Mouse (Mus musculus) layer of hippocampus, postnatal 36 days (tissue): ENCODE data around the gene Trim43a. TPM values are rescaled to one million over a fixed set of nuclear protein-coding genes. Genes with fewer than 3 reads are reported as not detected.
"Not testable (repeated sequence)": the region's sequence is repeated elsewhere in the genome, so short reads cannot be mapped to it uniquely, and the experiment has no call there.

ENCODE experiments used
- DNase-seq, 2 experiments: peaks; one replicate each; pipeline ENCODE4 v3.0.0; 2022
- total RNA-seq, 2 experiments: library from RNA; stranded (reverse); gene quantifications; 2 replicates each; pipeline ENCODE4 v1.2.3; 2021

The Trim43a gene
- 1 to 10 TPM; 1.4 to 1.5 TPM for total RNA-seq

DNA sequence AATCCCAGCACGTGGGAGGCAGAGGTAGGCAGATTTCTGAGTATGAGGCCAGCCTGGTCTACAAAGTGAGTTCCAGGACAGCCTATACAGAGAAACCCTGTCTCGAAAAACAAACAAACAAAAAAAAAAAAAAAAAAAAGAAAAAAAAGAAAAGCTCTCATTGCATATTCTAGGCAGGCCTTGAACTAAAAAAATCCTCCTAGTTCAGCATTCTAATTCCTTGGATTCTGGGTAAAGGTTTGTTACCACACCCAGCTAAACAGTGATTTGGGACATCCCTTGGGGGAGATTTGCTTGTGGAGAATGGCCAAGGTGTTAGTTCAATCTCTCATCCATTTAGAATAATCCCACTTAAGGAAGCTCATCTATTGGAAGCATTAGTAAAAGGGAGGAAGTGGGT is at the start of gene Trim43a:
Gene Trim43a, plus strand, starts transcription at position 301 of the 400 bp plus-strand sequence.
- not testable (repeated sequence) for DNase-seq

DNA sequence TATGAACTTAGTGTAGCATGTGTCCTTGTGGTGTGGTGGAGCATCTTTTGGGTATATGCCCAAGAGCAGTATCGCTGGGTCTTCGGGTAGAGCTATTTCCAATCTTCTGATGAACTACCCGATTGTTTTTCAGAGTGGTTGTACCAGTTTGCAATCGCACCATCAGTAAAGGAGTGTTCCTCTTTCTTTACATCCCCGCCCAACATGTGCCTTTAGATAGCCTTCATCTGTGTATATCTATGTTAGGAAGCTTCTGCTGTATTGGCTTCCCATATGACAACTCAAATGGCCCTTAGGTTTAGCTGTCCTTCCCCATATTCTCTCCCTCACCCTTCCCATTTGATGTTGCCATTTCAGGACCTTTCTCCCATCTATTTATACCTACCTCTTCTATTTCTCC is 46.6 kb upstream of the Trim43a start:
- no peak for DNase-seq

DNA sequence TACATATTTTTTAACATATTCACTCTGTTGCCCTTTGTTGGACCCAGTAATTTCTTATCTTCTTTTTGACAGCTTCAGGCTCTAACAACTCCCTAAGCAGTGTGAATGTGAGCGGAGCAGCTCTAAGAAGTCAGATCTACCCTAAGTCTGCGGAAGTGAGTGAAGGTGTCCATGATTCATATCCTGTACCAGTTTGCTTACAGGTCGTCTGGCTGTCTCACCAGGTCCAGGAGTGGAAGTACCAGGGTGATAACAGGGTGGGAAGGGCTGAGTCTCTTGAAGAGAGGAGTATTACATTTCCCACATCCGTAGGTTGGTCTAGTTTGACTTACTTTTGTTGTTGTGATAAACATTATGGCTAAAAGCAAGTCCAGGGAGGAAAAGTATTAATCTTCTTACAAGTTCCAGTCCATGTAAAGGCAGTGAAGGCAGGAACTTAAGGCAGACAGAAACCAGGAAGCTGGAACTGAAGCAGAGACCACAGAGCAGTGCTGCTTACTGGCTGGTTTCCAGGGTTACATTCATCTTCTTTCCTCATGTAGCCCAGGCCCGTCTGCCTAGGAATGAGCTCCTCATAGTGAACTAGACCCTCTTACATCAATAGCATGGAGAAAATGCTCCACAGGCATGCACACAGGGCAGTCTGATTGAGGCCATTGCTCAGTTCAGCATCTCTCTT is 41.0 kb upstream of the Trim43a start:
- no peak for DNase-seq

DNA sequence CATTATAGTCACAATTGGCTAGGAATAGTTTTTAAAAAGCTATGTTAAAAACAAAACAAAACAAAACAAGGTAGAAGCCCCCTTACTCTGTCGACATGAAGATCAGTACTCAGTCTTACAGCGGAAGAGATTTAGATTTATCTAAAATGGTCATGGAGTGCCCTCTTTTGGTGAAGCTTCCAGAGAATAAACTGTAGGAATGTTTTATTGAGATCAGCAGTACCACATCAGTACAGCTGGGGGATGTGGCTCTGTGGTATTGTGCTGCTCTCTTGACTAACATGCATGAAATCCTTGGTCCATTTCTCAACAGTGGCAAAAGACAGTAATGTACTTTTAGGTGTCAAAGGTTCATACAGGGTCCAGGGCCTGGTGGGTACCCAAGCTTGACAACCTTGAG is 37.9 kb upstream of the Trim43a start:
- DNase-seq, result no peak

DNA sequence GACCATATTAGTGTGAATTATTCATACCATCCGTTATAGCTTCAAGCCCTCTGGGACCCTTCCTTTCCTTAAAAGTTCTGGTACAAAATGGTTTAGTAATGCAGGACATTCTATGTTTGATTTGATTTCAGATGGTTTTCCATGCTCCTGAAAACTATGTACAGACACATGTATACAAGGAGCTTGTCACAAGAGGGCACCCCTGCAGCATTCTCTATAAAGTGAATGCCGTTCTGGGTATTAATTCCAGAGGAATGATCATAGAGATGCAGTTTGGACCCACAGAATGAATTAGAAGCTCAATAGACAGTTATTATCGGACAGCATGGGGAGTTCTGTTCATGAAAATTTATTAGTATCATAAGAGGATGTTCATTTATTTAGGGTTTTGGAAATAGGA is 35.2 kb upstream of the Trim43a start:
- DNase-seq, result no peak

DNA sequence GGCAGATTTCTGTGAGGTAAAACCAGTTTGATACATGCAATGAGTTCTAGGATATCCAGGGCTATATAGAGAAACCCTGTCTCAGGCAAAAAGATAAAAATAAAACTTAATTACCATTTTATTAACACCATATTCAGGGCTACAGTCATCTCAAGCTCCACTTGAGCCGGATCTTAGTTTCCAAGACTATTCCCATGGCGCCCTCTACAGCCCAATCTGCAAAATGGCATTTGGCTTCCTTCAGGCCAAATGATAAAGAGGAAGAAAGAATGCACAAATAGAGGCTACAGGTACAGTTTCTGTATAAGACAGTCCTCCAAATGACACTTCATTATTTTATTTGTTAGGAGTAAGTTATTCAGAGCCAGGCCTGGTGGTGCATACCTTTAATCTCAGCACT is 34.5 kb upstream of the Trim43a start:
- no peak for DNase-seq

DNA sequence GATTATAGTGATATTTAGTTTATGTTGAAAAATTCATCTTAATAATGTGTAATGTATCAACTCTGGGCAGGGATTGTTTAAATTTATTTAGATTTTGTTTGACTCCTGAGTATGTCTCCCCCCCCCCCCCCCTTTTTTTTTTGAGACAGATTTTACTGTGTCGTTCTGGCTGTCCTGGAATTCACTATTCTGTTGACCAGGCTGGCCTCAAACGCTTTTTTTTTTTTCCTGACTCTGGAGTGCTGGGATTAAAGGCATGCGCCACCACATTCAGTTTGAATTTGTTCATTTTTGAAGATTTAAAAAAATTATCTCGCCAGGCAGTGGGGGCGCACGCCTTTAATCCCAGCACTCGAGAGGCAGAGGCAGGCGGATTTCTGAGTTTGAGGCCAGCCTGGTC is 34.0 kb upstream of the Trim43a start:
- no peak for DNase-seq

DNA sequence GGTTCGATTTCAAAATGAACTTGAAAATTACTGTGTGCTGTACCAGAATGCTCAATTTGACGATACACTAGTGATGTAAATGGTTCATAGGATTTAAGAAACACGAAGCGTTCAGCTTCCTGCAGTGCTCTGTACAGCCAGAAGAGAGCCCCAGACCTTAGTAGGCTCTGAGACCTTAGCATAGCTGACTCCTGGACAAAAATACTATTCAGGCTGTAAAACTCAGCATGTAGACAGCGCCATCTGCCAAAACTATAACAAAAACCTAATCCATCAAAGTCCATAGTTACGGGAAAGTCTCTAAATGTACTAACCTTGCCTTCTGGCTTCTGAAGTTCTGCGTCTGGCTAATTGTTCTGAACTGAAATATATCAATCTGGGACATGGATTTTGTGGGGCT is 33.4 kb upstream of the Trim43a start:
- no peak for DNase-seq

DNA sequence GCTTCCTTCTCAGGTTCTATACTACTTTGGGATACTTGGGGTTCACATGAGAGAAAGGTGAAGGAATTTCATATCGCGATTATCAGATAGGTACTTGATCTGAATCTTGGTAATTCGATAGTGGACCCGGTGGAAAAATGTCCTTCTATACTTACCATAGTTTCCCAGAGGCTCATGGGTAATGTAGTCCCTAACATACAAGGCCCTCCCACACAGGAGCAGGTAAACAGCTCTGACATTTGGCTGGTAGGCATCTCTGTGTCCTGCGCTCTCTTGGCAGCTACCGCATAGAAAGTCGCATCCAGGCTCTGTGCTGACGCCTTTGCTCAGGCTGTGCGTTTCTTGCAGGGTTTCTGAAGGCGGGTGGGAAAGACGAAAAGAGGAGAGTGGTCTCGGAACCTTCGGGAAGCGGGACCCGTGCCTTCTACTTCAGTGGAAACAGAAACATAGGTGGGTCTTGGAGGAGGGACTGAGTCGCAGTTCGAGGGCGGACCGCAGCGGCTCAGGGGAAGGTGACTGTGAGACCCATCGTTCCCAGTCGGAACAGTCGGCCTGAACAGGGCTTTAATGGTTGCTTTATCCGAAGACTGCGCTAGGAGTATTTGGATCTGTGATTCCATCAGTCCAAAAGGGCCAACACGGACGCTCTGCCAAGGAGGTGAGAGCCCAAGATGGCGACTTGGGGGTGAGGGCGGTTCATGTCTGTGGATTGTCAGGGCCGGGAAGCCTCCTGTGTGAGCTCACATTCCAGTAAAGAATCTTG is 32.7 kb upstream of the Trim43a start, which contains the start of gene Zfp949:
Gene Zfp949, plus strand, starts transcription at position 170 of the 763 bp plus-strand sequence.
- DNase-seq, result peak; percentile 74 to 79

DNA sequence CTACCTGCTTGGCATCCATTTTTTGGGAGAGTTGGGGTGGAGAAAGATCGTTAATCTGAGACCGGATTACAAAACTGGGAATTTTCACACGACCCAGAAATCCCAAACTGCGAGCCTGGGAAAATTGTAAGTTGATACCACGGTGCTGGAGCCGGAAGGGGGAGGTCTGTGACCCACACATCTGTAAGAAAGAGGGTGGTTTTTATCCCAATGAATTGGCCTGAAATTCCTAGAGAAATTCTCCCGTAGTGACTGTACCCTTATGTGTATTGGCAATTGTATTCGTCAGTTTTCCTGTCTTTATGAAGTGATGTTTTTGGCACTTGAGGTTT is 32.1 kb upstream of the Trim43a start:
- no peak for DNase-seq

DNA sequence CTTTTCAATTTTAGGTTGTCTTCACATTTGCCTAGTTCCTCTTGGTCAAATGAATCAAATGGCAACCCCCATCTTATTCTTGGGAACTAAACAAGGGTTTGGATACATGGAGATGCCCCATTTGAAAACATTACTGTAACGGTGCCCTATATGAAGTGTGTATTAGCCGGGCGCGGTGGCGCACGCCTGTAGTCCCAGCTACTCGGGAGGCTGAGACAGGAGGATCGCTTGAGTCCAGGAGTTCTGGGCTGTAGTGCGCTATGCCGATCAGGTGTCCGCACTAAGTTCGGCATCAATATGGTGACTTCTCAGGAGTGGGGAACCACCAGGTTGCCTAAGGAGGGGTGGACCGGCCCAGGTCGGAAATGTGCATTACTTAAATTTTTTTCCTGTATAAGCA is 27.6 kb upstream of the Trim43a start:
- no peak for DNase-seq

DNA sequence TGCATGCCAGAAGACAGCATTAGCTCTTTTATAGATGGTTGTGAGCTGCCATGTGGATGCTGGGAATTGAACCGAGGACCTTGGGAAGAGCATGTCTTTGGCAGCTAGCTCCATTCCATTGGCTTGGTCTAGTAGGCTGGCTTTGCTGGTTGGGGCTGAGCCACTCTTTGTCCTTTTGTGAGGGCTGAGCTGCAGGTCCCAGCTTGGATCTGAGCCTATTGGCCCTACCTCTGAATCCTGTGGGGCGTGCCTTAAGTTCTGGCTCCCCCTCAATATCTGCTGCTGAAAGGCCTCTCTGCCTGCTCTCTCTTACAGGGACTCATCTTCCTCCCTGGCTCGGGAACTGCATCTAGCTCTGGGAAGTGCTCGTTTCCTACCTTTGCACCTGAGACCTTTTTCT is 22.5 kb upstream of the Trim43a start:
- DNase-seq, result no peak

DNA sequence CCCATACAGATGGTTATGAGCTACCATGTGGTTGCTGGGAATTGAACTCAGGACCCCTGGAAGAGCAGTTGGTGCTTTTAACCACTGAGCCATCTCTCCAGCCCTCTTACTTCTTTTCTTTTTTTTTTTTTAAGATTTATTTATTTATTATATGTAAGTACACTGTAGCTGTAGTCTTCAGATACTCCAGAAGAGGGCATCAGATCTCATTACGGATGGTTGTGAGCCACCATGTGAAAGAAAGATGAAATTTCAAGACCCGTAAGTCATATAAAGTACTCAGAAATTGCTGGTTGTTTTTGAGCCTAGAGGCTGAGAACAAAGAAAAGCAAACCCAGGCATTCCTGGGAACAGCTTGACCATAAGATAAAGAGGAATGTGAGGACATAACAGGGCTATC is 19.2 kb upstream of the Trim43a start:
- not testable (repeated sequence) for DNase-seq

DNA sequence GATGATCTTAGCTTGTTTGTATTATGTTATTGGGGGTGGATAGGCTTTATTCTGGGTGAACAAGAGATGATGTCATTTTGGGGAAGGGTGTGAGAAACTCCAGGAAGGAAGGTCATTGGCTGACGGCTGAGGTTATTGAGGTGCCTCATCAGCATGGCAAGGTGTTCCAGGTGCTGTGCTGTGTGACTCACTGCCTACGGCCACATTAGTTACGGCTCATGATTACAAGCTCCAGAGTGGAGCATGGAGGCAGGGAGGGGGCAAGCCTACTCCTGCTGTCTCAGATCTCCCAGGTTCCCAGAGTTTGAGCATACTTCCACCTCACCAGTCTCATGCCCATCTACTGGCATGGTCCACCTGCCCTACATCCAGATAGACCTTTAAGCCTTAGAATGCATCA is 10.2 kb upstream of the Trim43a start:
- DNase-seq, result not testable (repeated sequence)

DNA sequence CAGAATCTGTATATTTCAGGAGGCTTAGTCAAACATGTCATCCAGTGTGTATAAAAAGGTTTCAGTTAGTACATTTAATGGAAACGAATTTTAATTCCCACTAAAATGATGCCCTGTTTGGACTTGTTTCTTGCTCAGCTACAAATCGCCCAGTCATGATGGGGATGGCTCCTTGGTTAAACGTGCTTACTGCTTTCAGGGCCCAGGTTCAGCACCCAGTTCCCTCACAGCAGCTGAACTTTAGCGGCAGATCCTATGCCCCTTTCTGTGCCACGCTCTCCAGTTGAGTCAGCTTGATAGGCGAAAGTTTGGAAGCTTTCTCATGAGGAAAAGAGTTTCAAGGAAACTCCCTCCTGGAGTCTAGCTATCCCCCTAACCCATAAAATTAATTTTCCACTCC is 13.0 kb downstream of the Trim43a start:
- DNase-seq, result not testable (repeated sequence)

DNA sequence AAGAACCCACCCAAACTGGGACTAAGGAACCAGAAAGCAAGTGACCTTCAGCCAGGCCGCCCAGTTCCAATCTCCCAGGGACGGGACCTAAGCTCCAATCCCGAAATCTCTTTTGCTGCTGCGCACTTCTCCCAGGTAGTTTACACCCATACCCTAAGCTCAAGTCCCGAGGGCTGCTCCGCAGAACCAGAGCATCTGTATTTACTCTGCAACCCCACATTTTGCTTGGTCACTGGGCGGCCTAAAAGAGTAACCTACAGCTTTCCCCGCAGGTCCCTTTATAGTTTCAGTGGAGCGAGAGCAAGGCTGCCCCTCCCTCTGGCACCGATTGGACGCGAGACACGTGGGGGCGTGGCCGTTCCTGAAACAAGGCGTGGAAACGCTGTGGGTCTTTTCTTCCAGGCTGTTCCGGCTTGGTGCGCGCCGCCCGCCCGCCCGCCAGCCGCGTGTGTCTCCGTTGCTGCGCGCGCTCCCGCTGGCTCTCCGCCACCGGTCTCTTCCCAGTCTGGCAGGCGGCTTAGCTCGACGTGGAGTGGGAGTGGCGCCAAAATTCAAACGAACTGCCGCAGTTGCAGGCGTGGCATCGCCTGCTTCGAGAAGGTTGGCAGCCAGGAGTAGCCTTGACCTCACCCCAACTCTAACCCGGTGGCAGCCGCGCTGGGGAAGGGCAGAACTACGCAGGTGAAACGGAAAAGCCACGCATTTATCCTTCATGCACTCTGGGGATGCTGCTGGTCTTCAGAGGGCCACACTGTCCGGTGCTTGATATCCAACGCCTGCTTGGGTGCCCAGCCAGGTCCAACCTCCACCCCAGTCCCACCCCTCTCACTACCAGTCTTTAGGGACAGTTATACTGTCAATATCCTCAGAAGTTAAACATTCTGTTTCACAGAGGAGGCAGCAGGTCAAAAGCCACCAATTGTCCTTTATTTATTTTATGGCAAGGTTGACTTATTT is 18.8 kb downstream of the Trim43a start:
- peak; percentile 98 for DNase-seq

DNA sequence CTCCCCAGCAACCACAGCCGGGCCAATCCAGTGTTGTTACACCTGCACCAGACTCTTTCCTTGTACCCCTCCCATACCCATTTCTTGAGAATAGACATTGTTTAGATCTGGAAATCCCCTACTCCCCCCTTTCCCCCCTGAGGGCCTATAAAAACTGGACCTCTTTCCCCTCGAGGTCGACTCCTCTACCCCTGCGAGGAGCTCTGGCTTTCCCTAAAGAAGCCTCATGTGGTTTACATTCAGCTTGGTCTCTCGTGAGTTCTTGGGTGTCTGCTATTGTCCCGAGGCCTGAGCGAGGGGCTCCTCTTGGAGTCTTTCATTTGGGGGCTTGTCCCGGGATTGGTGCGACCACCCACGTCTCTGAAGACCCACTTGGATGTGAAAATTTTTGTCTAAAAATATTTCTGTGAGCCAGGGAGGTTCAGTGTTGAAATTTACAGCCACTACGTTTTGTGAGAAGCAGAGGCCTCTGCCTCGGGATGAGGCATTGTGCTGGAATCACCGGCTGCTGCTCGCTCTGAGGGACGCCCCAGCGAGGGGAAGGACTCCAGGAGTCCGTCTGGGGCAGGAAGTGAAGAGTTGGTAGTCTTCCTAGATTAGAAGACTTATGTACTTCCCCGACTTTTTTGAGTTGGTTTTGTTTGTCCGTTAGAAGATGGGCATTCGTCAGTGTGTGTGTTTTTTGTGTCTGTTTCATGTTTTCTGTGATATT is 45.3 kb downstream of the Trim43a start:
- DNase-seq, result not testable (repeated sequence)

DNA sequence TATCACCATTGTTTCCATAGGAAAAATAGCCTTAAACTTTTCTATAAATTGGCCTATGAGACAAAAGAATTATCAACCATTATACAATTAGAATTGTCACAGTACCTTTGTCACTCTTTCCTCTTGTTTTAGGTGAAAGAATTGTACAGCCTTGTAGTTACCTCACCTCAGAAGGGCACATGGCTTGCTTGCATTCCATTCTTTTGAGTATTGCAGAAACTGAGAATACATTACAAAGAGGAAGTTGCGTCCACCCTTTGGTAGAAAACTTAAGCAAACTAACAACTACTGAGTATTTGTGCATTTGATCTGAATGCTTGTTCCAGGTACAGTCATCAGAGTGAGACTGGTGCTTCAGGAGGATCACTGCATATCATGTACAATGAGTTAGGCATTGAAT is 57.4 kb downstream of the Trim43a start:
- DNase-seq, result not testable (repeated sequence)
